Mouse (Mus musculus) frontal cortex, adult (tissue): ENCODE results near the gene Gm20388.

Experiments
- ATAC-seq: cut with Nextera tagmentation; 2 replicates; pipeline ENCODE4 v1.9.2; 2017; ENCODE audit warnings: mild to moderate bottlenecking, moderate library complexity, mixed read lengths; ENCODE audit not compliant: low TSS enrichment

Gene Gm20388

DNA sequence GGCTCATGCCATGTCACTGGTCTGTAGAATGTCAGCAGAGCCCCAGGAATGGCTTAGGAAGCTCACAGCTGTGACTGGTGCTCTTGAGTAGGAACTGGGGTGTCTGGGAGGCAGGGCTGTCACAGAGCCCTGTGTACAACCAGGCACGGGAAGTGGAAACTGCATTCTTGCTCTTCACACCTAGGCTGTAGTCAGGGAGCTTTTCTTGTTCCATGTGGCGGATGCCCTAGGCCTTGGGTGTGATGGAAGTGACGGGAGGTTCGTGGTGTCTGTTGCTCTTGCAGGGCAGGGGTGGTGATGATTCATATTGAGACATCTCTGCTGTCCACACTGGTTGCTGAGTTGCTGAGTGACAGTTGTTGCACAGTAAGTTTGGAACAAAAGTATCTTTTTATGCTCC, 2084.5 kb downstream of the Gm20388 start:
- ATAC-seq = no peak

DNA sequence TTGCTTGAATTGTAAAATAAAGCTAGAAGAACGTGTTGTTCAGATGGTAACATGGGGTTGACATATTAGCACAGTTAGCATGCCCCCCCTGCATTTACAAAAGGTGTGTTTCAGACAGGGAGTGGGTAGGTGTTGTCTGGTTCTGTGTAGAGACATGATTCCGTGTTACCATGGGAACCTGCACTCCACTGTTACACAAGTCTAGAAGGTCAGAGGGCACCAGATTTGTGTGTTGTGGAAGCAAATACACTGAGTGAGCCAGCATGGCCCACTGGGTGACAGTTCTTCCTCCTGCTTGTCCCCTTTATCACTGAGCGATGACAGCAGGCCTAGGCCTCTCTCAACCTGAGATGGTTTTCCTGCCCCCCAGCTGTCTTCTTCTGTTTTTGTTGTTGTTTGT, 2085.3 kb downstream of the Gm20388 start:
- ATAC-seq = no peak

DNA sequence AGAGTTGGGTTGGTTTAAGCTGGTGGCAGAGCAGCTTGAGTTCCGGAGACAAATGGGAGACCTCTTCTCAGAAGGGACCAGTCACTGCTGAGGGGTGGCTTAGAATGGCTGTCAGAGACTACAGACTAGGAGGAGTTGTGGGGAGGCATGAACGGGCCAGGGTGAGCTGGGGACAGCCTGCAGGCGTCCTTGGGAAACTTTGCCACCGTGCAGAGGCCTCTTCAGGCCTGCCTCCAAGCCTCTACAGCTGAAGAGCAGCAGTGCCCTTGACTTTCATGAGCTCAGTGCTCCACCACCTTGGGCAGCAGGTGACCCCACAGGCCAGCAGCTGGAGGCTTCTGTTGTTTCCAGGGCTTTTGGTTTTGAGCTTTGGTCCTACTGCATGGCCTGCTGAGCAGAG, 2088.0 kb downstream of the Gm20388 start:
- no peak for ATAC-seq

DNA sequence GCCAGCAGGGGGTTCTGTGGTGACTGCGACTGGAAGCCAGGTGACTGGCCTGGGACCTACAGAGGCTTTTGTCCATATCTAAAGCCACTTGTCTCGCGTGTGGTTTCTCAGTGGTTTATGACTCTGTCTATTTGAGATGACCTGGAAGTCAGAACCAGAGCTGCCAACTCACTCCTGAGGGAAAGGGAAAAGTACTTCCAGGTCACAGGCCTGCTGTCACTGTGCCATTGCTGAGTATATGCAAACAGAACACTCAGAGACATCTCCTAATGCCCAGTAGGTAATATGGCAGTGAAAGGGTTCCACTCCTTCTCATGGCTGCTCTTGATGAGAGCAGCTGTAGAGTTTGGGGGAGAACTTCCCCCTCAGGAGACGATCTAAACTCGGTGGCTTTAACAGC, 2088.6 kb downstream of the Gm20388 start:
- ATAC-seq = no peak

- ATAC-seq = peak; percentile 39; the same call in 1 of the 2 replicates
Measured at GRCm38 (mm10) chr8:122001339-122002115, 2090.9 kb downstream of the Gm20388 start.

DNA sequence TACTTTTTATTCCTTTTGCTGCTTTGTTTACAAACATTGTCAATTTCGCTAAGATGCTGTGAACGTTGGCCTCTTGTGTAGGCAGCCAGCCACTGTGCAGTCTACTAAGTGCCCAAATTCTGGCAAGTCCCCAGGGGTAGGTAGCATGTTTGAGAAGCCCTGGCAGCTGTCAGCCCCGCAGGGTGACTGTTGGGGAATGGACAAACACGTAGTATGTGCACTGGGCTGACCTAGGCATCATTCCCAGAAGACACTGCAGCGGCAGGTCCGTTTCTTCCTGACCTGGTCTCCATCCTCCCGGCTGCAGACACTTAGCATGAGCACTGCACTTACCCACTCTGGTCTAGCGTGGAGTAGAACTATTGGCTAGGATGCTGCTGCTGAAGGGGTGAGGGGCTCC, 2093.0 kb downstream of the Gm20388 start:
- no peak for ATAC-seq

GRCm38 (mm10) chr8:122004131-122004530, 2093.5 kb downstream of the Gm20388 start:
- ATAC-seq = no peak

DNA sequence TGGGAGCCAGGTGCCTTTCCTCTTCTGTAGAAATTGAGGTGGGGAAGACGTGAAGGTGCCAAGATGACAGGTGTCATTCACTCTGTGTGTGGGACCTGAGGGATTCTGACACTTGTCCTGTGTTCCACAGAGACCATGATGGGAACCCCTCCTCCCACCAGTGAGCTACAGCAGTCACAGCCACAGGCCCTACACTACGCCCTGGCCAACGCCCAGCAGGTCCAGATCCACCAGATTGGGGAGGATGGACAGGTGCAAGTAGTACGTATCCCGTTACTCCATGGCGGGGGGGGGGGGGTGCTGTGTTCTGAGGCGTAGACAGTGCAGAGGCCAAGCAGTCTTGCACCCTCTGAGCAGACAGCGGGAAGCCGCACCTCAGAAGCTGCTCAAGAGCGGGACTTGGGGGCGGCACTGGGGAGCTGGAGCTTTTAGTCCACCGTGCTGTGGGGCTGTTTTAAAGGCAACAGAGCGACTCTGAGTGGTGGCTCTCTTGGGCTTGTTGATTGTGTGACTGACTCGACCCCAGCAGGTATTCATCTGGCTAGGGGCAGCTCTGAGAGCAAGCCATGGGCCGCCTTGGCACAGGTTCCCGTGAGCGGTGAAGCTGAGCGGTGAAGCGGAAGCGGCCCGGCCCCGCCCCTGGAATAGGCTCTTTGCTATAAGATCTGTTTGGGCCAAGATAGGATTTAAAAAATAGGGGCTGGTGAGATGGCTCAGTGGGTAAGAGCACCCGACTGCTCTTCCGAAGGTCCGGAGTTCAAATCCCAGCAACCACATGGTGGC, 2095.0 kb downstream of the Gm20388 start:
- ATAC-seq = no peak

GRCm38 (mm10) chr8:122006688-122007484, 2096.2 kb downstream of the Gm20388 start:
- ATAC-seq = peak; percentile 68

- ATAC-seq = no peak
Measured at GRCm38 (mm10) chr8:122008395-122008794, 2097.8 kb downstream of the Gm20388 start.

GRCm38 (mm10) chr8:122010638-122011037, 2100.0 kb downstream of the Gm20388 start:
- ATAC-seq = 0 out of 2 replicates have a peak, but pooled peaks have one; percentile 28

DNA sequence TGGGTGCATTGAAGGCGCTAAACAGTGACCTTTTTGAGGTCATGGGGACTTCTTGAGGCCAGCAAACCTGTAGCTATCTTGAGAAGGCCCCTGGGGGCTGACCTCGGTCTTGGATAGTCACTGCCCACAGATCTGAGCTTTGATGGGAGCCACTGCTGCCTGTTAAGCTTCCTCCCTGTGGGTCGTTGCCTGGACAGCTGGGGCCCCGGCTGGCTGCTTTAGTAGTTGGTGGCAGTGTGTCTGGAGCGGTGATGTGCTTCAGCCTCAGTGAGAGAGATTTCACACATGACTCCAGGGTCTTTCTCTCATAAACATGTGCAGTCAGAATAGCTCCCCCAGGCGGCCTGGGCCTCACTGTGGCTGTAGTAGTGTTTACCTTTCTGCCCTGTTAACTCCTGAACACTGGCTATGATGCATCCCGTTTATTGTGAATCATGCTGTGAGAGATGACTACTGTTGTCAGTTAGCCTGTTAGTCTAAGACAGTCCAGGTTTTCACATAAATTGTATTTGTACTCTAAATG, 2100.5 kb downstream of the Gm20388 start:
- no peak for ATAC-seq

- peak; percentile 38 for ATAC-seq
Measured at GRCm38 (mm10) chr8:122014606-122015005, 2104.0 kb downstream of the Gm20388 start.

- ATAC-seq = peak; percentile 20; the same call in 1 of the 2 replicates
Measured at GRCm38 (mm10) chr8:122018046-122018831, 2107.6 kb downstream of the Gm20388 start.

DNA sequence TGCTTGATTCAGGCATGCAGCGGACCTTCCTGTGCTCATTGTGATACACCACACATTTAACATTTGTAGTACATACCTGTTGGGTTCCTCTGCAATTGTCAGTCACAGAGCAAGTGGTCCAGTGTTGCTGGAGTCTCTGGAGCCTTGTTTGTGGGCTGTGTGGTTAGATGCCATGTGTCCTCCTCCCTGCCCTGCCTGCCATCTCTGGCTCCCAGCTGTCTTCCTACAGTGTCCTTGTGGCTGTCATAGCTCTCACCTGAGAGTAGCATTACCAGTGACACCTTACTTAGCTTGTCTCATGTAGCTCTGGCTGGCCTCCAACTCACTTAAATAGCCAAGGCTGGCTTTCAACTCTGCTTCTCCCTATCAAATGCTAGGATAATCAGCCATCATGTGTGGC, 2108.5 kb downstream of the Gm20388 start:
- ATAC-seq = no peak

DNA sequence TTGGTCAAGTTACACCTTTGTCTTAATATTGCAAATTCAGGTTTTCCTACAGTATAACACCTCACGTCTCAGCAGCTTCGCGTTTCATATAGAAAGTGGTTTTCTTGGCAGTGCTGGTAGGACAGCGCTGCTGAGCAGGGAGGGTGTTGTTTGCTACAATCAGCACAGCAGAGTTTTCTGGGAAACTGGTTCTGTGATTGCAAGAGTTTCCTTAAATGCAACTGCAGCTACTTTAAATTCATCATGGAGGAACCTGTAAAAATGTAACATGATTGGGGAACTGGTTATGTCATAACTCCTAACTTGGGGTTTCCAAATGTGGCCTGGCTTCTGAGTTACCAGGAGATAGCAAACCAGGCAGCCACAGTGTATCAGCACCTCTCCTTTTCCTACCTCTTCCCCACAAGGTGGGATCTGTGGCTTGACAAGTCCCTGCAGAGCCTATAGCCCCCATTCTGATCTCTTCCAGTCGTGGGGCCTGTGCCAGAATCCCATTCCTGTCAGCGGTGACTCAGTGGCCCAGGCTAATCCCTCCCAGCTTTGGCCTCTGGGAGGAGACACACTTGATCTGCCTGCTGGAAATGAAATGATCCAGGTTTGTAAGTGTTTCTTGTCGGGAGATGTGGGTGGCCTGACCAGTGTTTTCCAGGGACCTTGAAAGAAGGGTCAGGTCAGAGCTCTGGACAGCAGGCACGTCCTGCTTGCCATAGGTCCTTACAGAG, 2109.6 kb downstream of the Gm20388 start:
- ATAC-seq = peak; percentile 45

- ATAC-seq = no peak
Measured at GRCm38 (mm10) chr8:122021725-122022124, 2111.1 kb downstream of the Gm20388 start.

GRCm38 (mm10) chr8:122022274-122022673, 2111.6 kb downstream of the Gm20388 start:
- no peak for ATAC-seq

DNA sequence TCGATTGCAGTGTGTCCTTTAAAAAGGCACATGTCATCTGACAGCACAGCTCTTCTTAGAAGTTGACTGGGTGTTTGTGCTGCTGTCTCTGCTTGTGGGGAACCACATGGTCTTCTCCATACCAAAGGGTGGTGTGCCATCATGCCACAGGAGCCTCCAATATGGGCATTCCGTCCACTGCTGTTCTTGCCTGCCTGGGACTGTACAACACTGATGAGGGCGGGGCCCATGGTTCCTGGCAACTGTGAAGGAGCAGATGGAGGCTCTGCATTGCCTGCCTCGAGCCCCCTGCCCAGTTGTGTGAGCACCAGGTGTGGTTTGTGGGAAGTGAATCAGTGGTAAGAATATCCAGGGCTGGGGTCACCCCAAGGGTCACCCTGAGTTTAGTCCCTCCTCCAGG, 2112.1 kb downstream of the Gm20388 start:
- ATAC-seq = no peak

GRCm38 (mm10) chr8:122025546-122025945, 2114.9 kb downstream of the Gm20388 start:
- ATAC-seq = no peak
